Mouse (Mus musculus): Measurements from ENCODE around the gene Spata32. TPM values are rescaled to one million over a fixed set of nuclear protein-coding genes. Genes with fewer than 3 reads are reported as not detected.
"Not testable (repeated sequence)": the region's sequence is repeated elsewhere in the genome, so short reads cannot be mapped to it uniquely, and the experiment has no call there.

Spata32 gene
- polyA plus RNA-seq, 1 experiment from 2014 or later: not detected

DNA sequence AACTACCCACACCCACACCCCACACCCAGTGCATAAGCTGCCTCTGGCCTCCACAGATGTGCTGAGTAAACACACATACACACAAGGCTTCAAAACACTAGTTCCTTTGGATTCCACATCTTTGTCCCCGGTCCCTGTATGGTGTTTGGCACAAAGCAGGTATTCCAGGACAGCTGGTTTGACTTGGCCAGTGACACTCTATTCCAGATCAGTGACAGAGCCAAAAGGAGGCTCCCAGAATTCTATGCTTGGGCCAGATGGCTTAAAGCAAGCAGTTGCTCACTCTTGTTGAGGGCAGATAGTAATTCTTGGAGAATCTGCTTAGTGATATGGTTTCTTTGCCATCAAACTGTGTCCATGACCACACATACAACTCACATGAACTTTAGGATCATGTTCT is 16.2 kb upstream of the Spata32 start:
- ATAC-seq (replicated peaks; ENCODE audit: extremely low read depth, insufficient read depth, low FRiP score): no peak
- no peak overlapping the region for H3K4me2 ChIP-seq (ENCODE audit: low read depth, low read length)
- no peak overlapping the region for H3K27ac ChIP-seq (ENCODE audit: low read length)
- no peaks in the 10 kb centered on the region for H3K27me3 ChIP-seq (ENCODE audit: control insufficient read depth, insufficient read depth, low read length)
- WGBS: 67% methylated on average over 1 of the region's 1 CpGs
- peaks cover 26% of the 10 kb centered on the region for H3K36me3 ChIP-seq (ENCODE audit: control insufficient read depth, insufficient read depth)
- no peaks in the 10 kb centered on the region for H3K4me1 ChIP-seq (ENCODE audit: control insufficient read depth, insufficient read depth, low read length)
- H3K9ac ChIP-seq (ENCODE audit: low read length): no peak overlapping the region
- no peak overlapping the region for H3K4me3 ChIP-seq (ENCODE audit: low read length)
- peaks cover 2% of the 10 kb centered on the region for H3K9me3 ChIP-seq (replicated peaks; ENCODE audit: control insufficient read depth, low read length)

DNA sequence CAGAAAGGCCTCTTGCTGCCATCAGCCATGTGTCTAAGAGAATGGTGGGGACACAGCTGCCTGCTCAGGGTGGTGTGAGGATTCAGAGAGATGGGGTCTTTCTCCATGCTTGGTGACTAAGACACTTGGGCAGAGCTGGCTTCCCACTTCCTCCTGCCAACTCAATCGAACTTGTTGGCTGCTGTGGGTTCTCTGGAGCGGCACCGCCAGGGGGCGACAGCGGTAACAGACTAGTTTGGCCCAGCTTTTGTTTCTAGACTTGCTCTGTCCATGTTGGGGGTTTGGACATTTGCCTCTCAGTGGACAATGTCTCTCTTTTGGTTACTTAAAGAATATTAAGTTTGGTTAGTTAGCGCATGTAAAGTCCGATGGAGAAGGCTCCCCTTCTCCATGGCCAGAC is 14.7 kb upstream of the Spata32 start:
- Histone ChIP-seq H3K4me2 (ENCODE audit: low read depth, low read length) (no peak overlapping the region), H3K27ac (ENCODE audit: low read length) (no peak overlapping the region), H3K4me1 (ENCODE audit: control insufficient read depth, insufficient read depth, low read length) (no peaks in the 10 kb centered on the region), H3K9ac (ENCODE audit: low read length) (no peak overlapping the region), H3K9me3 (replicated peaks; ENCODE audit: control insufficient read depth, low read length) (peaks cover 4% of the 10 kb centered on the region), H3K36me3 (ENCODE audit: control insufficient read depth, insufficient read depth) (peaks cover 28% of the 10 kb centered on the region), H3K27me3 (ENCODE audit: control insufficient read depth, insufficient read depth, low read length) (no peaks in the 10 kb centered on the region), H3K4me3 (ENCODE audit: low read length) (no peak overlapping the region)
- 28% methylated on average over 7 of the region's 7 CpGs for WGBS
- no peak for ATAC-seq (replicated peaks; ENCODE audit: extremely low read depth, insufficient read depth, low FRiP score)

DNA sequence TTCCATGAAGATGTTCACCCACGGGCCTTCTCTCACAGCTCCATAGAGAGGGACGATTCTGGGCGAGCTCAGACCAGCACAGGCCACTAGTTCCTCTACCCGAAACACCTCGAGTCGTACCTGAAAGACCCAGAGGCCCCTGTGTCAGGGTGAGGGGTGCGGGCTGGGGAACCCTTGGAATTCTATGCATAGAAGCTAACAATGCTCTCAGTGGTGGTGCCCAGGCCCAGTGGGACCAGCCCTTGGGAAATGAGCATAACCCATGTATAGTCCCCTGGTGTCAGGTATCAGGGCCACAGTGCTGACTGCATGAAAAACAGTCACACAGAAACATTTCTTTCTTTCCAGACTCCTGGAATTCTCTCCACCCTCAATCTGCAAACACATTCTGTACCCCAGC is 13.1 kb upstream of the Spata32 start:
- H3K27me3 ChIP-seq (ENCODE audit: control insufficient read depth, insufficient read depth, low read length): no peaks in the 10 kb centered on the region
- H3K27ac ChIP-seq (ENCODE audit: low read length): no peak overlapping the region
- no peak for ATAC-seq (replicated peaks; ENCODE audit: extremely low read depth, insufficient read depth, low FRiP score)
- no peak overlapping the region for H3K4me2 ChIP-seq (ENCODE audit: low read depth, low read length)
- peaks cover 27% of the 10 kb centered on the region for H3K36me3 ChIP-seq (ENCODE audit: control insufficient read depth, insufficient read depth)
- WGBS: 91% methylated on average over 7 of the region's 7 CpGs
- no peak overlapping the region for H3K9ac ChIP-seq (ENCODE audit: low read length)
- H3K4me1 ChIP-seq (ENCODE audit: control insufficient read depth, insufficient read depth, low read length): no peaks in the 10 kb centered on the region
- H3K4me3 ChIP-seq (ENCODE audit: low read length): no peak overlapping the region
- peaks cover 4% of the 10 kb centered on the region; the same call in 1 of the 2 replicates for H3K9me3 ChIP-seq (replicated peaks; ENCODE audit: control insufficient read depth, low read length)

DNA sequence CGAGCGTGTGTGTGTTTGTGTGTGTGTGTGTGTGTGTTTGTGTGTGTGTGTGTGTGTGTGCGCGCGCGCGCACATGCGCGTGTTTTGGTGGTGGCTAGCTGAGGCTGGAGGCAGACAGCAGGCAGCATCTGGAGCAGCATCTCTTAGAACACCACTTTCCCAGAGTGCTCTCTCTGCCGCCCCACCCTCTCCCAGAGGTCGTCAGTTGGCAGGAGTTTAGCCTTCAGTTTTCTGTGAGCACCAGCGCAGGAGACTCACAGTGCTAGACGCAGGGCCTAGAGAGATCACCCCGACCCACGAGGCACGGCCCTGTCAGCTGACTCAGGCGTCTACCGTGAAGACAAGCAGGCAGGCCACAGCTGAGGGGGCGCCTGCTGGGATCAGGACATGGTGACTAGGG is 12.4 kb upstream of the Spata32 start:
- no peak overlapping the region for H3K27ac ChIP-seq (ENCODE audit: low read length)
- no peak overlapping the region for H3K4me3 ChIP-seq (ENCODE audit: low read length)
- H3K27me3 ChIP-seq (ENCODE audit: control insufficient read depth, insufficient read depth, low read length): no peaks in the 10 kb centered on the region
- peaks cover 28% of the 10 kb centered on the region for H3K36me3 ChIP-seq (ENCODE audit: control insufficient read depth, insufficient read depth)
- H3K9ac ChIP-seq (ENCODE audit: low read length): no peak overlapping the region
- H3K4me2 ChIP-seq (ENCODE audit: low read depth, low read length): no peak overlapping the region
- peaks cover 4% of the 10 kb centered on the region; the same call in 1 of the 2 replicates for H3K9me3 ChIP-seq (replicated peaks; ENCODE audit: control insufficient read depth, low read length)
- H3K4me1 ChIP-seq (ENCODE audit: control insufficient read depth, insufficient read depth, low read length): no peaks in the 10 kb centered on the region
- WGBS: 77% methylated on average over 19 of the region's 19 CpGs
- ATAC-seq (replicated peaks; ENCODE audit: extremely low read depth, insufficient read depth, low FRiP score): no peak

DNA sequence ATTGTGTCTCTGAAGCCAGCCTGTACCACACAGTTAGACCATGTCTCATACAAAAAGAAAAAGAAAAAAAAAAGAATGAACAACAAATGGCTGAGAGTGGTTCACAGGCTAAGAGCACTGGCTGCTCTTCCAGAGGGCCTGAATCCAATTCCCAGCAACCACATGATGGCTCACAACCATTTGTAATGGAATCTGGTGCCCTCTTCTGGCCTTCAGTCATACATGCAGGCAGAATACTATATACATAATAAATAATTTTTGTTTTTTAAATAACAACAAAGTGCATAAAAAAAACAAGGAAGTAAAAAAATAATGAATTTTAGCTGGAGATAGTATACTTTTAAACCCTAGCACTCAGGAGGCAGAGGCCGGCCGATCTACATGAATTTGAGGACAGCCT is 11.4 kb upstream of the Spata32 start:
- H3K36me3 ChIP-seq (ENCODE audit: control insufficient read depth, insufficient read depth): peaks cover 34% of the 10 kb centered on the region
- no peak overlapping the region for H3K27ac ChIP-seq (ENCODE audit: low read length)
- no peak overlapping the region for H3K9ac ChIP-seq (ENCODE audit: low read length)
- WGBS: 95% methylated on average over 2 of the region's 2 CpGs
- no peaks in the 10 kb centered on the region for H3K27me3 ChIP-seq (ENCODE audit: control insufficient read depth, insufficient read depth, low read length)
- H3K4me3 ChIP-seq (ENCODE audit: low read length): no peak overlapping the region
- no peak for ATAC-seq (replicated peaks; ENCODE audit: extremely low read depth, insufficient read depth, low FRiP score)
- no peaks in the 10 kb centered on the region for H3K4me1 ChIP-seq (ENCODE audit: control insufficient read depth, insufficient read depth, low read length)
- H3K4me2 ChIP-seq (ENCODE audit: low read depth, low read length): no peak overlapping the region
- H3K9me3 ChIP-seq (replicated peaks; ENCODE audit: control insufficient read depth, low read length): peaks cover 4% of the 10 kb centered on the region; the same call in 1 of the 2 replicates

DNA sequence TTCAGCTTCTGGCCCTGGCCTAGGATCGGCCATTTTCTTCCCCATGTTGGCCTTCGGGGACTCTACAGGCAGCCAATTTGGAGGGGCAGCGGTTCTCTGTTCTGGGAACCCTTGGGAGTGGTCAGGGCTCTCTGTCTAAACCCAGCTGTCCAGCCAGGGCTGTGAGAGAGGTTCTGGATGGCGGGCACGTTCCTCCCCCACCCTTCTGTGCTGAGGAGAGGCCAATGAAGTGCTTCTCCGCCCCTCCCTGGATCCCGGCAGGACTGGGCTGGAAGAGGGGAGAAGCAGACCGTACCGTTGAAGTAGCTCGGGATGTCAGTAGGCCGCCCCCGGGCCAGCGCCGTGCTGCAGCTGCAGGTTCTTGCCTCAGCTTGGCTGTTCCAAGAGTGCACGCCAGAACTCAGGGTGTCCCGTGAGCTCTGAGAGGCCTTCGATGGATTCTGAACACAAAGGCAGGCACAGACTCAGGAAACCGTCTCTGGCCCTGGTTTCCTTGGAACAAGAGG is 5.8 kb upstream of the Spata32 start:
- H3K27ac ChIP-seq (ENCODE audit: low read length): peak overlapping the region; percentile 29; the same call in 1 of the 2 replicates
- H3K36me3 ChIP-seq (ENCODE audit: control insufficient read depth, insufficient read depth): peaks cover 34% of the 10 kb centered on the region

DNA sequence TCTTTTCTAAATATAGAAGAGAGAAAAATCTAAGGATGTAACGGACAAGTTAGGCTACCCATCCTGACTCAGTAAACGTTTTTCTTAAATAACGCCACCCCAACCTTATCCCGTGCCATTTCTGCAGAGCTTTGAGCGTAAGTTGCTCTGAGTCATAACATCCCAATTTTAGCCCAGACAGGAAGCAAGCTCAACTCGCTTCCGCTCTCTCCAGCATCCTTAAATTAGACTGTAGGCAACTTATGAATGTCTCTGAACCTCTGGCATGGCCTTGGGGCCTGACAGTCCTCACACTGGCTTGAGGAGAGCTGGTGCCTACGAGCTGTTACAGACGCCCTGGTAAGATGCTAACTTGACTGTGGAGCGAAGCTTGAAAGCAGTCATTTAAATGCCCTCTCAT is 5.2 kb upstream of the Spata32 start:
- peaks cover 2% of the 10 kb centered on the region; the same call in 1 of the 2 replicates for H3K27me3 ChIP-seq (ENCODE audit: control insufficient read depth, insufficient read depth, low read length)
- H3K9ac ChIP-seq (ENCODE audit: low read length): no peak overlapping the region
- no peak overlapping the region for H3K4me3 ChIP-seq (ENCODE audit: low read length)
- no peaks in the 10 kb centered on the region for H3K9me3 ChIP-seq (replicated peaks; ENCODE audit: control insufficient read depth, low read length)
- no peak for ATAC-seq (replicated peaks; ENCODE audit: extremely low read depth, insufficient read depth, low FRiP score)
- H3K36me3 ChIP-seq (ENCODE audit: control insufficient read depth, insufficient read depth): peaks cover 31% of the 10 kb centered on the region
- peak overlapping the region; percentile 23; the same call in 1 of the 2 replicates for H3K27ac ChIP-seq (ENCODE audit: low read length)
- H3K4me1 ChIP-seq (ENCODE audit: control insufficient read depth, insufficient read depth, low read length): peaks cover under 1% of the 10 kb centered on the region; the same call in 1 of the 2 replicates
- WGBS: 77% methylated on average over 10 of the region's 10 CpGs
- H3K4me2 ChIP-seq (ENCODE audit: low read depth, low read length): no peak overlapping the region

More for the DNA sequence above, 5.8 kb upstream of the Spata32 start:
- no peak overlapping the region for H3K9ac ChIP-seq (ENCODE audit: low read length)
- no peaks in the 10 kb centered on the region; the same call in 1 of the 2 replicates for H3K4me1 ChIP-seq (ENCODE audit: control insufficient read depth, insufficient read depth, low read length)
- no peak overlapping the region for H3K4me2 ChIP-seq (ENCODE audit: low read depth, low read length)
- H3K9me3 ChIP-seq (replicated peaks; ENCODE audit: control insufficient read depth, low read length): no peaks in the 10 kb centered on the region
- no peak overlapping the region for H3K4me3 ChIP-seq (ENCODE audit: low read length)
- WGBS: 68% methylated on average over 18 of the region's 18 CpGs
- peaks cover 2% of the 10 kb centered on the region; the same call in 1 of the 2 replicates for H3K27me3 ChIP-seq (ENCODE audit: control insufficient read depth, insufficient read depth, low read length)
- no peak for ATAC-seq (replicated peaks; ENCODE audit: extremely low read depth, insufficient read depth, low FRiP score)

DNA sequence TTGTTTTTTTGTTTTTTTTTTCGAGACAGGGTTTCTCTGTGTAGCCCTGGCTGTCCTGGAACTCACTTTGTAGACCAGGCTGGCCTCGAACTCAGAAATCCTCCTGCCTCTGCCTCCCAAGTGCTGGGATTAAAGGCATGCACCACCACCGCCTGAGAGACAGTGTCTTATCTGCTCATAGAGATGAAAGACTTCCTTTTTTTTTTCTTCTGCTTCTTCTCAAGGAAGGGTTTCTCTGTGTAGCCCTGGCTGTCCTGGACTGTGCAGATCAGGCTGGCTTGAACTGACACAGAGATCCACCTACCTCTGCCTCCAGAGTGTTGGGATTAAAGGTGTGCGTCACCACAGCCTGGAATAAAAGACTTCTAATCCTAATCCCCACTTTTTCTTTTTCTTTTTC is 4.5 kb upstream of the Spata32 start:
- H3K4me1 ChIP-seq (ENCODE audit: control insufficient read depth, insufficient read depth, low read length); H3K4me3 ChIP-seq (ENCODE audit: low read length); ATAC-seq (replicated peaks; ENCODE audit: extremely low read depth, insufficient read depth, low FRiP score); H3K27ac ChIP-seq (ENCODE audit: low read length); H3K4me2 ChIP-seq (ENCODE audit: low read depth, low read length); H3K9me3 ChIP-seq (replicated peaks; ENCODE audit: control insufficient read depth, low read length); H3K27me3 ChIP-seq (ENCODE audit: control insufficient read depth, insufficient read depth, low read length); H3K9ac ChIP-seq (ENCODE audit: low read length): not testable (repeated sequence)
- peaks cover 29% of the 10 kb centered on the region for H3K36me3 ChIP-seq (ENCODE audit: control insufficient read depth, insufficient read depth)
- 82% methylated on average over 4 of the region's 4 CpGs for whole genome bisulfite sequencing

DNA sequence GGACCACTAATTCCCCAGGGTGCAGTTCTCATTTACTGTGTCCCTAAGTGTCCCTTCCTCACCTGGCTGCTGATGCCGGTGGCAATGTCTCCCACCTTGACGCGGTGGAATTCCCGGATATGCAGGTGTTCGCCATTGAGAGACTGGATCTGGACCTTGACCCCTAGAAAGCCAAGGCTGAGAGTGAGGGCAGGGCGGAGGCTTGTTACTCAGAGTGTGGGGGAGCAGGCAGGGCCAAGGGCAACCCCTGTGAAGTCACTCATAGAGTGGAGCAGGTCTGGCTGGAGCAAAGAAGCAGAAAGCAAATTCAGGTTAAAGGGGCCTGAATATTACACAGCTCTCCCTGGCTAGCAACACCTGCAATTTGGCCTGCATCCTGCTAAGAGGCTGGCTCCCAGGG is 3.2 kb upstream of the Spata32 start:
- no peak overlapping the region for H3K4me3 ChIP-seq (ENCODE audit: low read length)
- ATAC-seq (replicated peaks; ENCODE audit: extremely low read depth, insufficient read depth, low FRiP score): no peak
- no peak overlapping the region for H3K27ac ChIP-seq (ENCODE audit: low read length)
- H3K36me3 ChIP-seq (ENCODE audit: control insufficient read depth, insufficient read depth): peaks cover 23% of the 10 kb centered on the region; the same call in 1 of the 2 replicates
- H3K4me2 ChIP-seq (ENCODE audit: low read depth, low read length): no peak overlapping the region
- peaks cover 4% of the 10 kb centered on the region; the same call in 1 of the 2 replicates for H3K4me1 ChIP-seq (ENCODE audit: control insufficient read depth, insufficient read depth, low read length)
- WGBS: 87% methylated on average over 6 of the region's 6 CpGs
- H3K27me3 ChIP-seq (ENCODE audit: control insufficient read depth, insufficient read depth, low read length): peaks cover 2% of the 10 kb centered on the region; the same call in 1 of the 2 replicates
- no peak overlapping the region for H3K9ac ChIP-seq (ENCODE audit: low read length)
- no peaks in the 10 kb centered on the region for H3K9me3 ChIP-seq (replicated peaks; ENCODE audit: control insufficient read depth, low read length)
